In genomic region chr11:12513796-12514195, GRCm38 (mm10) we compare ENCODE assay signal across 31 mouse cellular contexts. TPM values are rescaled to one million over a fixed set of nuclear protein-coding genes. Genes with fewer than 3 reads are reported as not detected.
DNase-seq lines count a peak whose midpoint lies in the region; ATAC-seq and TF ChIP-seq lines count a peak whose summit lies in the region.
"Had no signal": no experiment of that assay in that cellular context is flagged by ENCODE, and none has a peak within 500 bp of the region (broad histone marks: within the 10 kb centered on the region; RNA-seq: fewer than 3 reads in every experiment).

No protein-coding gene starts in this region.

- no peaks in the 10 kb centered on the region for H3K9me3 ChIP-seq in lung, embryonic 14.5 days (ENCODE audit: low read depth, low read length)
- no peaks in the 10 kb centered on the region for H3K9me3 ChIP-seq in embryonic facial prominence, embryonic 13.5 days
- H3K9me3 ChIP-seq in hindbrain, embryonic 10.5 days: no peaks in the 10 kb centered on the region
- H3K9me3 ChIP-seq: forebrain, embryonic 10.5 days; G1E; heart, embryonic 12.5 days; hindbrain, embryonic 15.5 days; lung, embryonic 15.5 days; midbrain, embryonic 10.5 days; midbrain, embryonic 15.5 days; neural tube, embryonic 15.5 days had no signal

- no peak for ATAC-seq in lung, embryonic 14.5 days (ENCODE audit: insufficient read depth)
- ATAC-seq in embryonic facial prominence, embryonic 13.5 days (ENCODE audit: insufficient number of reproducible peaks, insufficient read depth, low FRiP score, low TSS enrichment, low read depth): no peak
- ATAC-seq: forebrain, postnatal 0 days; inflammation-experienced regulatory T-cells, adult 6 months; midbrain, embryonic 15.5 days had no signal

- H3K27me3 ChIP-seq in lung, embryonic 14.5 days (ENCODE audit: insufficient read depth, low read length): no peaks in the 10 kb centered on the region
- peaks cover 17% of the 10 kb centered on the region for H3K27me3 ChIP-seq in embryonic facial prominence, embryonic 13.5 days
- no peaks in the 10 kb centered on the region for H3K27me3 ChIP-seq in hindbrain, embryonic 10.5 days (ENCODE audit: insufficient read depth, poor library complexity, severe bottlenecking)
- H3K27me3 ChIP-seq in kidney, adult 2 months (replicated peaks; ENCODE audit: control insufficient read depth, insufficient read depth, low read length): no peaks in the 10 kb centered on the region
- H3K27me3 ChIP-seq: heart, embryonic 12.5 days; hindbrain, embryonic 15.5 days; lung, embryonic 15.5 days; midbrain, embryonic 15.5 days; neural tube, embryonic 15.5 days had no signal

- WGBS in lung, embryonic 14.5 days: 24% methylated on average over 5 of the region's 5 CpGs
- 3% methylated on average over 5 of the region's 5 CpGs for WGBS in embryonic facial prominence, embryonic 13.5 days
- 50% methylated on average over 5 of the region's 5 CpGs for WGBS in hindbrain, embryonic 10.5 days
- 31% methylated on average over 5 of the region's 5 CpGs for WGBS in kidney, adult 2 months

- no peaks in the 10 kb centered on the region for H3K36me3 ChIP-seq in lung, embryonic 14.5 days (ENCODE audit: insufficient read depth)
- H3K36me3 ChIP-seq in embryonic facial prominence, embryonic 13.5 days: no peaks in the 10 kb centered on the region
- H3K36me3 ChIP-seq in hindbrain, embryonic 10.5 days: no peaks in the 10 kb centered on the region
- no peaks in the 10 kb centered on the region for H3K36me3 ChIP-seq in kidney, adult 2 months (ENCODE audit: control insufficient read depth, insufficient read depth, low read length)
- H3K36me3 ChIP-seq: forebrain, embryonic 10.5 days; G1E; heart, embryonic 12.5 days; hindbrain, embryonic 15.5 days; lung, embryonic 15.5 days; midbrain, embryonic 10.5 days; midbrain, embryonic 15.5 days; neural tube, embryonic 15.5 days had no signal

- no peak for TF ChIP-seq POLR2A in kidney, adult 2 months (IDR thresholded peaks at IDR 0.05; ENCODE audit: low read depth, low read length)

- H3K27ac ChIP-seq in lung, embryonic 14.5 days (ENCODE audit: low read depth): no peak overlapping the region; the same call in 1 of the 2 replicates
- peak overlapping the region; percentile 55; the same call in 1 of the 2 replicates for H3K27ac ChIP-seq in embryonic facial prominence, embryonic 13.5 days
- no peak overlapping the region for H3K27ac ChIP-seq in hindbrain, embryonic 10.5 days
- no peak overlapping the region for H3K27ac ChIP-seq in kidney, adult 2 months (ENCODE audit: insufficient read depth, low read depth, low read length)
- H3K27ac ChIP-seq: forebrain, embryonic 10.5 days; heart, adult 2 months; hindbrain, embryonic 15.5 days; layer of hippocampus, adult 2 months; left cerebral cortex, adult 2 months; liver, embryonic 14.5 days; lung, embryonic 15.5 days; midbrain, embryonic 10.5 days; midbrain, embryonic 15.5 days; neural tube, embryonic 15.5 days had no signal

- TF ChIP-seq CTCF in lung, embryonic 14.5 days (IDR thresholded peaks at IDR 0.05; ENCODE audit: low read depth): no peak
- TF ChIP-seq CTCF in kidney, adult 2 months (conservative IDR thresholded peaks at IDR 0.05; ENCODE audit: insufficient read depth, insufficient read length, low read depth, low read length): no peak

- no peak overlapping the region for H3K4me2 ChIP-seq in lung, embryonic 14.5 days
- peak overlapping the region; percentile 24; the same call in 1 of the 2 replicates for H3K4me2 ChIP-seq in embryonic facial prominence, embryonic 13.5 days
- H3K4me2 ChIP-seq: heart, embryonic 12.5 days; hindbrain, embryonic 15.5 days; lung, embryonic 15.5 days; midbrain, embryonic 15.5 days; neural tube, embryonic 15.5 days had no signal

- peak; percentile 42 for DNase-seq in embryo, embryonic 10.5 days (ENCODE audit: low spot score)
- no peak for DNase-seq in embryo, embryonic 10 days (ENCODE audit: low spot score)
- DNase-seq in lung, embryonic 14.5 days: peak; percentile 48
- DNase-seq in lung, adult 18-20 months: no peak
- no peak for DNase-seq in hindbrain, embryonic 10.5 days (ENCODE audit: low spot score)
- DNase-seq in kidney, adult 2 months: no peak
- DNase-seq: adrenal gland, postnatal 25 days; cerebellum, adult 18-20 months; cerebellum, postnatal 14 days; forebrain, postnatal 0 days; gastrocnemius, postnatal 25 days; heart, adult 2 months; kidney, adult 11 months; kidney, postnatal 36 days; liver; right cerebral cortex, adult 18-20 months; spleen, adult 18-20 months; thymus, postnatal 14 days had no signal

- H3K4me3 ChIP-seq in lung, embryonic 14.5 days (ENCODE audit: low read depth, low read length): no peak overlapping the region
- H3K4me3 ChIP-seq in embryonic facial prominence, embryonic 13.5 days: no peak overlapping the region
- H3K4me3 ChIP-seq in hindbrain, embryonic 10.5 days: no peak overlapping the region
- no peak overlapping the region for H3K4me3 ChIP-seq in kidney, adult 2 months (ENCODE audit: insufficient read depth, low read depth, low read length)
- H3K4me3 ChIP-seq: forebrain, embryonic 10.5 days; heart, adult 2 months; heart, embryonic 12.5 days; hindbrain, embryonic 15.5 days; layer of hippocampus, adult 2 months; left cerebral cortex, adult 2 months; lung, embryonic 15.5 days; midbrain, embryonic 10.5 days; midbrain, embryonic 15.5 days; neural tube, embryonic 15.5 days had no signal

- no peaks in the 10 kb centered on the region for H3K4me1 ChIP-seq in lung, embryonic 14.5 days (ENCODE audit: insufficient read depth)
- peaks cover 13% of the 10 kb centered on the region for H3K4me1 ChIP-seq in embryonic facial prominence, embryonic 13.5 days
- H3K4me1 ChIP-seq in hindbrain, embryonic 10.5 days (replicated peaks): no peaks in the 10 kb centered on the region
- no peaks in the 10 kb centered on the region for H3K4me1 ChIP-seq in kidney, adult 2 months (ENCODE audit: control insufficient read depth, insufficient read depth, low read length)
- H3K4me1 ChIP-seq: forebrain, embryonic 10.5 days; heart, embryonic 12.5 days; hindbrain, embryonic 15.5 days; lung, embryonic 15.5 days; midbrain, embryonic 10.5 days; midbrain, embryonic 15.5 days; neural tube, embryonic 15.5 days had no signal

- H3K9ac ChIP-seq in lung, embryonic 14.5 days: no peak overlapping the region
- H3K9ac ChIP-seq in embryonic facial prominence, embryonic 13.5 days: no peak overlapping the region
- H3K9ac ChIP-seq: forebrain, postnatal 0 days; heart, embryonic 12.5 days; hindbrain, embryonic 15.5 days; liver, embryonic 14.5 days; lung, embryonic 15.5 days; midbrain, embryonic 15.5 days; neural tube, embryonic 15.5 days had no signal

RNA-seq across cellular contexts. Expression of gene Cobl, which starts 49.0 kb away (rescaled TPM):
- 10.8 and 13.5 TPM in 2 replicates for polyA plus RNA-seq in lung, embryonic 14.5 days (2014; fragmentation: Nextera tagmentation; extraction: Ambion mirVana)
- 5.6 and 6.3 TPM in 2 replicates for polyA plus RNA-seq in embryonic facial prominence, embryonic 13.5 days (2015; fragmentation: Nextera tagmentation; extraction: Ambion mirVana)
- polyA plus RNA-seq in hindbrain, embryonic 10.5 days (2016; fragmentation: Nextera tagmentation; extraction: Ambion mirVana): 2.0 and 2.3 TPM in 2 replicates
- polyA plus RNA-seq in kidney, adult 2 months (2012; rRNA removed): 15.1 and 18.0 TPM in 2 replicates
- polyA plus RNA-seq: G1E had no signal

Comparison
In these comparisons a context has a peak if more than half of its experiments do, and no peak if none do; other contexts are left out.
1. DNase-seq: peak in embryo, embryonic 10.5 days (single experiment) and lung, embryonic 14.5 days (single experiment); none in embryo, embryonic 10 days (single experiment), lung, adult 18-20 months (0 of 2), hindbrain, embryonic 10.5 days (single experiment) and kidney, adult 2 months (single experiment).